Mouse (Mus musculus) urinary bladder, postnatal 14 days (tissue): ENCODE measurements around the gene Gm45021.
A peak's percentile ranks its signal among the peaks of the same experiment; 100 is the strongest.

Experiments used
- DNase-seq: peaks from one replicate; pipeline ENCODE4 v3.0.0; 2021; ENCODE audit warnings: low spot score

Gm45021 gene

GRCm38 (mm10) chr6:48589194-48589750, at the start of gene Gm45021:
Gene Gm45021 (plus strand): TSS chr6:48589610.
- no peak for DNase-seq

- DNase-seq, result no peak
Observed at GRCm38 (mm10) chr6:48539860-48540259, 49.5 kb upstream of the Gm45021 start.

- DNase-seq, result no peak
Observed at GRCm38 (mm10) chr6:48540721-48541120, 48.7 kb upstream of the Gm45021 start.

- peak; percentile 57 for DNase-seq
Observed at GRCm38 (mm10) chr6:48541560-48542450, 47.6 kb upstream of the Gm45021 start.

GRCm38 (mm10) chr6:48542631-48543030, 46.8 kb upstream of the Gm45021 start:
- DNase-seq, result no peak

GRCm38 (mm10) chr6:48545251-48545650, 44.2 kb upstream of the Gm45021 start:
- no peak for DNase-seq

- no peak for DNase-seq
Observed at GRCm38 (mm10) chr6:48546271-48546670, 43.1 kb upstream of the Gm45021 start.

- no peak for DNase-seq
Observed at GRCm38 (mm10) chr6:48546858-48547257, 42.6 kb upstream of the Gm45021 start.

GRCm38 (mm10) chr6:48548314-48548713, 41.1 kb upstream of the Gm45021 start:
- no peak for DNase-seq

- peak; percentile 45 for DNase-seq
Observed at GRCm38 (mm10) chr6:48552918-48553317, 36.5 kb upstream of the Gm45021 start.

- no peak for DNase-seq
Observed at GRCm38 (mm10) chr6:48553819-48554218, 35.6 kb upstream of the Gm45021 start.

GRCm38 (mm10) chr6:48554280-48555103, 34.9 kb upstream of the Gm45021 start, which contains the start of gene Lrrc61:
Gene Lrrc61 (plus strand): TSS chr6:48554796.
- DNase-seq, result peak; percentile 99

GRCm38 (mm10) chr6:48555104-48555890, 34.1 kb upstream of the Gm45021 start:
- DNase-seq, result peak; percentile 55

- no peak for DNase-seq
Observed at GRCm38 (mm10) chr6:48555956-48556355, 33.5 kb upstream of the Gm45021 start.

- DNase-seq, result no peak
Observed at GRCm38 (mm10) chr6:48565693-48566310, 23.6 kb upstream of the Gm45021 start.

GRCm38 (mm10) chr6:48566312-48566711, 23.1 kb upstream of the Gm45021 start:
- peak; percentile 61 for DNase-seq

GRCm38 (mm10) chr6:48568036-48568984, 21.1 kb upstream of the Gm45021 start:
- DNase-seq, result peak; percentile 60

- no peak for DNase-seq
Observed at GRCm38 (mm10) chr6:48569065-48569807, 20.2 kb upstream of the Gm45021 start.

GRCm38 (mm10) chr6:48572014-48572413, 17.4 kb upstream of the Gm45021 start:
- DNase-seq, result no peak
